Mouse (Mus musculus) olfactory bulb, adult 2 months (tissue): ENCODE data around the gene 4930402H24Rik.

ENCODE experiments used
- CTCF ChIP-seq: fragments of 200-500 bp; IDR thresholded peaks from 2 replicates; pipeline ENCODE4 v1.5.1; 2012; ENCODE audit warnings: low read depth, mild to moderate bottlenecking, low read length, moderate library complexity; ENCODE audit not compliant: insufficient read depth
- POLR2A ChIP-seq: fragments of 200-500 bp; IDR thresholded peaks from 2 replicates; pipeline ENCODE4 v1.6.1; 2012; ENCODE audit warnings: mild to moderate bottlenecking, low read depth, low read length, moderate library complexity; ENCODE audit not compliant: insufficient read depth

- TF ChIP-seq POLR2A: no peak
- no peak for TF ChIP-seq CTCF
These were observed 19.2 kb downstream of the 4930402H24Rik start for GRCm38 (mm10) chr2:130886983-130887382.
